In genomic region chr7:132810879-132811278, GRCm38 (mm10) we compare ENCODE assay signal across 8 mouse cellular contexts. TPM values are rescaled to one million over a fixed set of nuclear protein-coding genes. Genes with fewer than 3 reads are reported as not detected.
A peak's percentile ranks its signal among the peaks of the same experiment; 100 is the strongest.
DNase-seq lines count a peak whose midpoint lies in the region; ATAC-seq and TF ChIP-seq lines count a peak whose summit lies in the region.

No protein-coding gene starts in this region.

- 85% methylated on average over 1 of the region's 1 CpGs for WGBS in heart, embryonic 14.5 days
- WGBS in liver, embryonic 14.5 days (ENCODE audit: insufficient replicate concordance): 78% methylated on average over 1 of the region's 1 CpGs
- 72% methylated on average over 1 of the region's 1 CpGs for WGBS in stomach, embryonic 15.5 days

- H3K9me3 ChIP-seq in erythroblast, embryonic 14.5 days (ENCODE audit: control insufficient read depth, low read length): no peaks in the 10 kb centered on the region
- no peaks in the 10 kb centered on the region for H3K9me3 ChIP-seq in heart, embryonic 14.5 days (ENCODE audit: control insufficient read depth, low read length)
- no peaks in the 10 kb centered on the region for H3K9me3 ChIP-seq in liver, embryonic 14.5 days (ENCODE audit: control insufficient read depth, low read length)
- no peaks in the 10 kb centered on the region for H3K9me3 ChIP-seq in stomach, embryonic 15.5 days

- peak; percentile 65 for DNase-seq in brain, embryonic 18.5 days (ENCODE audit: low read depth, low spot score)
- peak; percentile 92 for DNase-seq in kidney, postnatal 14 days
- peak; percentile 77 to 80 (median 77) for DNase-seq in liver, embryonic 14.5 days (ENCODE audit: low read depth in 3 of 3, low spot score in 3 of 3)
- peak; percentile 91 for DNase-seq in neural tube, embryonic 10.5 days (ENCODE audit: extremely low spot score, low spot score)

- H3K27ac ChIP-seq in heart, embryonic 14.5 days (replicated peaks in 1 of 2; ENCODE audit: control insufficient read depth in 1 of 2, insufficient read depth in 1 of 2, low read depth in 2 of 2, low read length in 2 of 2): peak overlapping the region in 1 of 2 experiments; percentile 44; a peak in 1 of 4 replicates
- H3K27ac ChIP-seq in liver, embryonic 14.5 days: no peak overlapping the region; the same call in 1 of the 2 replicates
- peak overlapping the region; percentile 77; the same call in 1 of the 2 replicates for H3K27ac ChIP-seq in stomach, embryonic 15.5 days

- peak; percentile 98 for TF ChIP-seq CTCF in liver, embryonic 14.5 days (IDR thresholded peaks at IDR 0.05; ENCODE audit: low read depth)

- peak overlapping the region; percentile 79 for H3K4me3 ChIP-seq in erythroblast, embryonic 14.5 days (replicated peaks)
- no peak overlapping the region for H3K4me3 ChIP-seq in heart, embryonic 14.5 days (ENCODE audit: control insufficient read depth in 1 of 2, insufficient read depth in 1 of 2, low read depth in 1 of 2, low read length in 2 of 2)
- peak overlapping the region in 1 of 2 experiments; percentile 66; a peak in 2 of 4 replicates for H3K4me3 ChIP-seq in liver, embryonic 14.5 days (ENCODE audit: insufficient read depth in 1 of 2, low read depth in 2 of 2, low read length in 2 of 2)
- H3K4me3 ChIP-seq in stomach, embryonic 15.5 days (replicated peaks): no peak overlapping the region

- peak; percentile 55 for ATAC-seq in CD4-positive, CD25-positive, alpha-beta regulatory T cell, adult 4 months
- ATAC-seq in heart, embryonic 14.5 days (ENCODE audit: insufficient number of reproducible peaks, insufficient read depth, low FRiP score, low read depth): peak; percentile 31
- peak; percentile 70 for ATAC-seq in liver, embryonic 14.5 days (ENCODE audit: insufficient read depth)
- no peak for ATAC-seq in stomach, embryonic 15.5 days (ENCODE audit: insufficient read depth, low FRiP score, low read depth)

- peak; percentile 49 for TF ChIP-seq EP300 in liver, embryonic 14.5 days (IDR thresholded peaks at IDR 0.05; ENCODE audit: low read depth)

- H3K36me3 ChIP-seq in erythroblast, embryonic 14.5 days (ENCODE audit: control insufficient read depth): peaks cover 13% of the 10 kb centered on the region
- no peaks in the 10 kb centered on the region for H3K36me3 ChIP-seq in heart, embryonic 14.5 days (ENCODE audit: control insufficient read depth, insufficient read depth, low read length)
- no peaks in the 10 kb centered on the region for H3K36me3 ChIP-seq in liver, embryonic 14.5 days (replicated peaks; ENCODE audit: control insufficient read depth, insufficient read depth, low read depth)
- H3K36me3 ChIP-seq in stomach, embryonic 15.5 days: no peaks in the 10 kb centered on the region

- peak overlapping the region; percentile 22; the same call in 1 of the 2 replicates for H3K9ac ChIP-seq in heart, embryonic 14.5 days (ENCODE audit: low read length)
- no peak overlapping the region for H3K9ac ChIP-seq in liver, embryonic 14.5 days (replicated peaks)
- H3K9ac ChIP-seq in stomach, embryonic 15.5 days: no peak overlapping the region

- H3K27me3 ChIP-seq in erythroblast, embryonic 14.5 days (ENCODE audit: control insufficient read depth): peaks cover 33% of the 10 kb centered on the region
- no peaks in the 10 kb centered on the region for H3K27me3 ChIP-seq in heart, embryonic 14.5 days (ENCODE audit: control insufficient read depth, insufficient read depth, low read length)
- H3K27me3 ChIP-seq in liver, embryonic 14.5 days (ENCODE audit: control insufficient read depth, insufficient read depth, low read length): peaks cover 10% of the 10 kb centered on the region
- H3K27me3 ChIP-seq in stomach, embryonic 15.5 days (replicated peaks): no peaks in the 10 kb centered on the region

- peaks cover 79% of the 10 kb centered on the region for H3K4me1 ChIP-seq in erythroblast, embryonic 14.5 days (ENCODE audit: control insufficient read depth)
- peaks cover 40 to 69% of the 10 kb centered on the region in 2 experiments for H3K4me1 ChIP-seq in heart, embryonic 14.5 days (ENCODE audit: control insufficient read depth in 2 of 2, insufficient read depth in 2 of 2, low read length in 2 of 2)
- peaks cover 22 to 39% of the 10 kb centered on the region in 2 experiments for H3K4me1 ChIP-seq in liver, embryonic 14.5 days (replicated peaks; ENCODE audit: control insufficient read depth in 2 of 2, insufficient read depth in 2 of 2, low read length in 1 of 2)
- peaks cover 47% of the 10 kb centered on the region for H3K4me1 ChIP-seq in stomach, embryonic 15.5 days

- H3K4me2 ChIP-seq in heart, embryonic 14.5 days (ENCODE audit: low read length): peak overlapping the region; percentile 90
- H3K4me2 ChIP-seq in liver, embryonic 14.5 days (ENCODE audit: low read depth): peak overlapping the region; percentile 99
- peak overlapping the region; percentile 4 for H3K4me2 ChIP-seq in stomach, embryonic 15.5 days

RNA-seq across cellular contexts. Expression of gene Fam53b, which starts 2.8 kb away (rescaled TPM):
- polyA plus RNA-seq in CD4-positive, CD25-positive, alpha-beta regulatory T cell, adult 4 months (2017; shearing (Covaris generic)): 100 to 1,000 TPM in 1 of 2 experiments, 10 to 100 TPM in 1; 73.4 to 102 TPM
- 21.4 and 23.3 TPM in 2 replicates for polyA plus RNA-seq in erythroblast, embryonic 14.5 days (2012)
- polyA plus RNA-seq in heart, embryonic 14.5 days (2014; fragmentation: Nextera tagmentation; extraction: Ambion mirVana): 15.4 and 15.6 TPM in 2 replicates
- polyA plus RNA-seq in liver, embryonic 14.5 days (2012; rRNA removed): 12.9 and 14.7 TPM in 2 replicates
- polyA plus RNA-seq in liver, embryonic 14.5 days (2014; fragmentation: Nextera tagmentation; extraction: Ambion mirVana): 20.0 and 22.2 TPM in 2 replicates
- 15.5 and 17.3 TPM in 2 replicates for polyA plus RNA-seq in stomach, embryonic 15.5 days (2015; fragmentation: Nextera tagmentation; extraction: Ambion mirVana)

RNA-seq across cellular contexts. Expression of gene Eef1akmt2, which starts 41.6 kb away (rescaled TPM):
- polyA plus RNA-seq in CD4-positive, CD25-positive, alpha-beta regulatory T cell, adult 4 months (2017; shearing (Covaris generic)): 10 to 100 TPM; 55.3 to 58.5 TPM
- 0.45 and 0.72 TPM in 2 replicates for polyA plus RNA-seq in erythroblast, embryonic 14.5 days (2012)
- polyA plus RNA-seq in heart, embryonic 14.5 days (2014; fragmentation: Nextera tagmentation; extraction: Ambion mirVana): 40.4 and 42.0 TPM in 2 replicates
- polyA plus RNA-seq in liver, embryonic 14.5 days (2012; rRNA removed): 5.1 and 13.1 TPM in 2 replicates
- polyA plus RNA-seq in liver, embryonic 14.5 days (2014; fragmentation: Nextera tagmentation; extraction: Ambion mirVana): 19.0 and 20.8 TPM in 2 replicates
- polyA plus RNA-seq in stomach, embryonic 15.5 days (2015; fragmentation: Nextera tagmentation; extraction: Ambion mirVana): 62.3 and 63.3 TPM in 2 replicates

RNA-seq across cellular contexts. Expression of gene Abraxas2, which starts 48.1 kb away (rescaled TPM):
- polyA plus RNA-seq in CD4-positive, CD25-positive, alpha-beta regulatory T cell, adult 4 months (2017; shearing (Covaris generic)): 10 to 100 TPM; 35.2 to 37.9 TPM
- polyA plus RNA-seq in erythroblast, embryonic 14.5 days (2012): 0.22 and 0.24 TPM in 2 replicates
- 29.4 and 33.0 TPM in 2 replicates for polyA plus RNA-seq in heart, embryonic 14.5 days (2014; fragmentation: Nextera tagmentation; extraction: Ambion mirVana)
- 5.0 and 7.4 TPM in 2 replicates for polyA plus RNA-seq in liver, embryonic 14.5 days (2012; rRNA removed)
- 10.7 and 11.7 TPM in 2 replicates for polyA plus RNA-seq in liver, embryonic 14.5 days (2014; fragmentation: Nextera tagmentation; extraction: Ambion mirVana)
- 34.5 and 34.6 TPM in 2 replicates for polyA plus RNA-seq in stomach, embryonic 15.5 days (2015; fragmentation: Nextera tagmentation; extraction: Ambion mirVana)

Comparison
In these comparisons a context has a peak if more than half of its experiments do, and no peak if none do; other contexts are left out.
1. H3K4me2 ChIP-seq: peak in every context shown above with its lines; median percentile 99 in liver, embryonic 14.5 days; 90 in heart, embryonic 14.5 days; 4 in stomach, embryonic 15.5 days.